Mouse (Mus musculus): ENCODE results near the gene Adamtsl4. TPM values are rescaled to one million over a fixed set of nuclear protein-coding genes. Genes with fewer than 3 reads are reported as not detected.
"Not testable (repeated sequence)": the region's sequence is repeated elsewhere in the genome, so short reads cannot be mapped to it uniquely, and the experiment has no call there.

Gene Adamtsl4
- polyA plus RNA-seq, 1 experiment from 2014 or later = 5.4 TPM

GRCm38 (mm10) chr3:95655437-95655836 lies 32.3 kb downstream of the Adamtsl4 start:
- H3K27me3 ChIP-seq = no peaks in the 10 kb centered on the region
- no peak overlapping the region for H3K27ac ChIP-seq
- H3K4me3 ChIP-seq = no peak overlapping the region
- H3K9me3 ChIP-seq = no peaks in the 10 kb centered on the region
- ATAC-seq (ENCODE audit: insufficient number of reproducible peaks, low FRiP score, low TSS enrichment, low read depth) = no peak
- WGBS = 88% methylated on average over 5 of the region's 5 CpGs
- H3K4me1 ChIP-seq = peaks cover 24% of the 10 kb centered on the region; the same call in 1 of the 2 replicates
- no peak overlapping the region for H3K4me2 ChIP-seq
- H3K36me3 ChIP-seq = peaks cover 3% of the 10 kb centered on the region; the same call in 1 of the 2 replicates
- no peak overlapping the region for H3K9ac ChIP-seq

GRCm38 (mm10) chr3:95654371-95654770 lies 33.3 kb downstream of the Adamtsl4 start:
- 0 out of 2 replicates have a peak overlapping the region, but pooled peaks have one; percentile 70 for H3K27ac ChIP-seq
- 84% methylated on average over 3 of the region's 3 CpGs for WGBS
- ATAC-seq (ENCODE audit: insufficient number of reproducible peaks, low FRiP score, low TSS enrichment, low read depth) = not testable (repeated sequence)

GRCm38 (mm10) chr3:95653473-95654034 lies 34.2 kb downstream of the Adamtsl4 start:
- ATAC-seq (ENCODE audit: insufficient number of reproducible peaks, low FRiP score, low TSS enrichment, low read depth) = no peak
- no peak overlapping the region for H3K9ac ChIP-seq
- WGBS = 28% methylated on average over 11 of the region's 11 CpGs
- H3K36me3 ChIP-seq = no peaks in the 10 kb centered on the region
- H3K9me3 ChIP-seq = no peaks in the 10 kb centered on the region
- H3K4me3 ChIP-seq = no peak overlapping the region
- no peak overlapping the region for H3K4me2 ChIP-seq
- H3K27me3 ChIP-seq = no peaks in the 10 kb centered on the region
- H3K4me1 ChIP-seq = peaks cover 27% of the 10 kb centered on the region; the same call in 1 of the 2 replicates
- H3K27ac ChIP-seq = peak overlapping the region; percentile 70

More at GRCm38 (mm10) chr3:95654371-95654770, 33.3 kb downstream of the Adamtsl4 start:
- not testable (repeated sequence) for H3K9me3 ChIP-seq, H3K36me3 ChIP-seq, H3K4me2 ChIP-seq, H3K27me3 ChIP-seq, H3K4me3 ChIP-seq, H3K9ac ChIP-seq
- H3K4me1 ChIP-seq = peaks cover 27% of the 10 kb centered on the region; the same call in 1 of the 2 replicates

GRCm38 (mm10) chr3:95652871-95653270 lies 34.8 kb downstream of the Adamtsl4 start:
- peaks cover 24% of the 10 kb centered on the region; the same call in 1 of the 2 replicates for H3K4me1 ChIP-seq
- H3K27ac ChIP-seq = no peak overlapping the region
- no peaks in the 10 kb centered on the region for H3K9me3 ChIP-seq
- 20% methylated on average over 6 of the region's 6 CpGs for WGBS
- H3K9ac ChIP-seq = no peak overlapping the region
- no peak overlapping the region for H3K4me3 ChIP-seq
- ATAC-seq (ENCODE audit: insufficient number of reproducible peaks, low FRiP score, low TSS enrichment, low read depth) = no peak
- H3K36me3 ChIP-seq = no peaks in the 10 kb centered on the region
- no peak overlapping the region for H3K4me2 ChIP-seq
- no peaks in the 10 kb centered on the region for H3K27me3 ChIP-seq

GRCm38 (mm10) chr3:95652204-95652811 lies 35.4 kb downstream of the Adamtsl4 start:
- Histone ChIP-seq H3K4me1 (peaks cover 19% of the 10 kb centered on the region; the same call in 1 of the 2 replicates), H3K9ac (no peak overlapping the region), H3K4me3 (no peak overlapping the region), H3K27ac (no peak overlapping the region), H3K36me3 (no peaks in the 10 kb centered on the region), H3K27me3 (no peaks in the 10 kb centered on the region), H3K9me3 (no peaks in the 10 kb centered on the region), H3K4me2 (no peak overlapping the region)
- ATAC-seq (ENCODE audit: insufficient number of reproducible peaks, low FRiP score, low TSS enrichment, low read depth) = no peak
- WGBS = 61% methylated on average over 7 of the region's 7 CpGs

- no peak for ATAC-seq (ENCODE audit: insufficient number of reproducible peaks, low FRiP score, low TSS enrichment, low read depth)
- H3K27ac ChIP-seq = peak overlapping the region; percentile 86
- 84% methylated on average over 16 of the region's 16 CpGs for WGBS
These were observed 36.1 kb downstream of the Adamtsl4 start for GRCm38 (mm10) chr3:95651391-95652203.

GRCm38 (mm10) chr3:95651033-95651373 lies 36.7 kb downstream of the Adamtsl4 start:
- H3K27me3 ChIP-seq = no peaks in the 10 kb centered on the region
- H3K9me3 ChIP-seq = no peaks in the 10 kb centered on the region
- peaks cover 19% of the 10 kb centered on the region; the same call in 1 of the 2 replicates for H3K4me1 ChIP-seq
- no peak for ATAC-seq (ENCODE audit: insufficient number of reproducible peaks, low FRiP score, low TSS enrichment, low read depth)
- peak overlapping the region; percentile 86 for H3K27ac ChIP-seq
- H3K36me3 ChIP-seq = no peaks in the 10 kb centered on the region
- WGBS = 80% methylated on average over 3 of the region's 3 CpGs
- no peak overlapping the region for H3K4me2 ChIP-seq
- H3K4me3 ChIP-seq = no peak overlapping the region
- no peak overlapping the region for H3K9ac ChIP-seq

More at GRCm38 (mm10) chr3:95651391-95652203, 36.1 kb downstream of the Adamtsl4 start:
- H3K4me2 ChIP-seq = no peak overlapping the region
- no peaks in the 10 kb centered on the region for H3K27me3 ChIP-seq
- H3K4me3 ChIP-seq = no peak overlapping the region
- peaks cover 19% of the 10 kb centered on the region; the same call in 1 of the 2 replicates for H3K4me1 ChIP-seq
- no peaks in the 10 kb centered on the region for H3K36me3 ChIP-seq
- H3K9ac ChIP-seq = no peak overlapping the region
- H3K9me3 ChIP-seq = no peaks in the 10 kb centered on the region

GRCm38 (mm10) chr3:95650276-95651032 lies 37.3 kb downstream of the Adamtsl4 start:
- H3K27ac ChIP-seq = peak overlapping the region; percentile 86
- 0 out of 2 replicates have a peak, but pooled peaks have one; percentile 66 for ATAC-seq (ENCODE audit: insufficient number of reproducible peaks, low FRiP score, low TSS enrichment, low read depth)
- H3K27me3 ChIP-seq = no peaks in the 10 kb centered on the region
- no peaks in the 10 kb centered on the region for H3K36me3 ChIP-seq
- 42% methylated on average over 6 of the region's 6 CpGs for WGBS
- no peaks in the 10 kb centered on the region for H3K9me3 ChIP-seq
- H3K4me3 ChIP-seq = no peak overlapping the region
- H3K4me1 ChIP-seq = peaks cover 19% of the 10 kb centered on the region; the same call in 1 of the 2 replicates
- H3K9ac ChIP-seq = no peak overlapping the region
- no peak overlapping the region for H3K4me2 ChIP-seq

GRCm38 (mm10) chr3:95648016-95648415 lies 39.7 kb downstream of the Adamtsl4 start:
- H3K27me3 ChIP-seq = no peaks in the 10 kb centered on the region
- peaks cover 13% of the 10 kb centered on the region; the same call in 1 of the 2 replicates for H3K4me1 ChIP-seq
- no peak overlapping the region for H3K27ac ChIP-seq
- H3K9me3 ChIP-seq = no peaks in the 10 kb centered on the region
- H3K9ac ChIP-seq = no peak overlapping the region
- 90% methylated on average over 5 of the region's 5 CpGs for WGBS
- no peaks in the 10 kb centered on the region for H3K36me3 ChIP-seq
- no peak overlapping the region for H3K4me2 ChIP-seq
- ATAC-seq (ENCODE audit: insufficient number of reproducible peaks, low FRiP score, low TSS enrichment, low read depth) = no peak
- H3K4me3 ChIP-seq = no peak overlapping the region

- Histone ChIP-seq H3K9ac (no peak overlapping the region), H3K4me3 (no peak overlapping the region), H3K36me3 (no peaks in the 10 kb centered on the region), H3K9me3 (no peaks in the 10 kb centered on the region), H3K27ac (no peak overlapping the region), H3K4me2 (no peak overlapping the region), H3K4me1 (peaks cover 4% of the 10 kb centered on the region; the same call in 1 of the 2 replicates), H3K27me3 (no peaks in the 10 kb centered on the region)
- 57% methylated on average over 10 of the region's 10 CpGs for WGBS
- ATAC-seq (ENCODE audit: insufficient number of reproducible peaks, low FRiP score, low TSS enrichment, low read depth) = no peak
These were observed 42.1 kb downstream of the Adamtsl4 start for GRCm38 (mm10) chr3:95645313-95646235.

All from limb, embryonic 15.5 days (tissue).